Mouse (Mus musculus): ENCODE measurements around the gene Ugt1a9. TPM values are rescaled to one million over a fixed set of nuclear protein-coding genes. Genes with fewer than 3 reads are reported as not detected.

Ugt1a9 gene
- polyA plus RNA-seq, 1 experiment: not detected

DNA sequence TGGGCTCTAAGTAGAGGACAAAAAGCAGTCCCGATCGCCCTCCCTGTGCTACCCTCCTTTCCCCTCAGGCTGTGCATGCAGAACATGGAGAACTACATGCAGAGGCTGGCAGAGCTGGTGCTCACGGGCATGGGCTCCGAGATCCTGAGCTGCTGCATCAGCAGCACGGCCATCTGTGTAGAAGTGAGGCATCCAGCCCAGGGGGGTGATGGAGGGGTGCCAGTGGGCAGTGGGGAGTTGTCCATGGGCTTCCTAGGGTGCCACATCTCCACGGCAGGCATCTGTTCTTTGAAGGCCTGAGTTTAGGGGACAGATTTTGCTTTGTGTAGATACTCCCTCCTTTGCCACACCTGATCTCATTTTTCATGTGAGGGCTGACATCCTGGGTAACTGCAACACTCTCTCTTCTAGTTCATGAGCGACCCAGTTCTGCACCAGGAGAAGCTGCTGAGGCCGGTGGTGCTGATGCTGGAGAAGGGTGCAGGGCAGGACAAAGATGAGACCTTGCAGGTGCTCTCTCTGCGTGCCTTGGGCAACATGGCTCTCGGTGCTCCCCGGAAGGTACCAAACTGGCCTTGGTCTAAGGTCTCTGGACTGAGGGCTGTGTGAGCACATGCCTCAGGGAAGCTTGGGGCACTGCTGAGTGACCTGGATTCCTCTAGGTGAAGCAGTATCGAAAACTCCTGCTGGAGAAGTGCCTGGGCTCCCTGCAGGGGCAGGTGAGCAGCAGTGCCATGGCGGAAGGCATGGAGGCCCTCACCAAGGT lies 185.6 kb downstream of the Ugt1a9 start:
- TF ChIP-seq CTCF (IDR thresholded peaks at IDR 0.05; ENCODE audit: extremely low read depth, insufficient read depth, insufficient read length, insufficient replicate concordance): no peak
- TF ChIP-seq POLR2A (IDR thresholded peaks at IDR 0.05; ENCODE audit: low read depth, low read length): no peak
- WGBS: 82% methylated on average over 13 of the region's 13 CpGs
- no peak for DNase-seq (ENCODE audit: low read depth in 1 of 2, low spot score in 2 of 2)
- Histone ChIP-seq H3K27me3 (ENCODE audit: control insufficient read depth, insufficient read depth, low read length) (no peaks in the 10 kb centered on the region), H3K4me1 (ENCODE audit: control insufficient read depth, insufficient read depth, insufficient read length) (peaks cover 21% of the 10 kb centered on the region; the same call in 1 of the 2 replicates), H3K4me3 (ENCODE audit: extremely low read depth, insufficient read depth, insufficient read length) (no peak overlapping the region), H3K27ac (ENCODE audit: insufficient read depth, low read length) (no peak overlapping the region), H3K36me3 (ENCODE audit: control insufficient read depth, insufficient read depth, low read length) (no peaks in the 10 kb centered on the region)

DNA sequence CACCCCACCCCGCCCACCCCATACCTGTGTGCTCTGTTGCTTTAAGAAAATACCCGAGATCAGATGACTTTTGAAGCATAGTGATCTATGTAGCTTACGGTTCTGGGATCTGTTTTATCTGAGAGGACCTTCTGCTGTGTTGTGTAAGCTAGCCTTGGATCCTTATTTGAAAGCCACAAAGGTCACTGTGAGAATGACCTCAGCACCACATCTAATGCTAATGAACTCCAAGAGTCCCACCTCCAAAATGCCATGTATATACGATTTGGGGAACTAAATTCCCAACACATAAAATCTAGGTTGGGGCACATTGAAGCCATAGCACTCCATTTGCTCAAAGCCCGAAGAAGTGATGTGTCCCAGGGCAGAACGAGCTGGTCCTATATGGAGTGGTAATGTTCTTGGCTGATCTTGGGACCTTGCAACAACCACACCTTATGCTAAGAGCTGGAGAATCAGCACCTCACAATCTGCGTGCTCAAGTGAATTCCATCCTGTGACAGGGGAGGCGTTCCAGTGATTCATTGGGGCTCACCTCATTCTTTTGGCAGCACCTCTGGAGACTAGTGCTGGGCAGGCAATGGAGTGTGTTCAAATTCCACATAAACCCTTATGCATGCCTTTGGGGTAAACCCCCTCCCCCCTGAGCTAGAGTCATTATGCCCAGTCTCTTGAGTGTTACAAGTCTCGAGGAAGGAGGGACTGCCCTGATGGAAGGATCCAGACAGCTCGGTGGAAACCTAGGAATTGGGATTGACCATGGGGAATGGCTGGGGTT lies 186.5 kb downstream of the Ugt1a9 start:
- 81% methylated on average over 10 of the region's 10 CpGs for WGBS
- Histone ChIP-seq H3K27ac (ENCODE audit: insufficient read depth, low read length) (no peak overlapping the region), H3K4me1 (ENCODE audit: control insufficient read depth, insufficient read depth, insufficient read length) (peaks cover 21% of the 10 kb centered on the region; the same call in 1 of the 2 replicates), H3K36me3 (ENCODE audit: control insufficient read depth, insufficient read depth, low read length) (no peaks in the 10 kb centered on the region), H3K4me3 (ENCODE audit: extremely low read depth, insufficient read depth, insufficient read length) (no peak overlapping the region), H3K27me3 (ENCODE audit: control insufficient read depth, insufficient read depth, low read length) (no peaks in the 10 kb centered on the region)
- no peak for TF ChIP-seq POLR2A (IDR thresholded peaks at IDR 0.05; ENCODE audit: low read depth, low read length)
- TF ChIP-seq CTCF (IDR thresholded peaks at IDR 0.05; ENCODE audit: extremely low read depth, insufficient read depth, insufficient read length, insufficient replicate concordance): no peak
- DNase-seq (ENCODE audit: low read depth in 1 of 2, low spot score in 2 of 2): no peak

GRCm38 (mm10) chr1:88257681-88258080 lies 187.1 kb downstream of the Ugt1a9 start:
- Histone ChIP-seq H3K4me1 (ENCODE audit: control insufficient read depth, insufficient read depth, insufficient read length) (peaks cover 21% of the 10 kb centered on the region; the same call in 1 of the 2 replicates), H3K36me3 (ENCODE audit: control insufficient read depth, insufficient read depth, low read length) (peaks cover 3% of the 10 kb centered on the region; the same call in 1 of the 2 replicates), H3K27ac (ENCODE audit: insufficient read depth, low read length) (no peak overlapping the region), H3K27me3 (ENCODE audit: control insufficient read depth, insufficient read depth, low read length) (no peaks in the 10 kb centered on the region), H3K4me3 (ENCODE audit: extremely low read depth, insufficient read depth, insufficient read length) (no peak overlapping the region)
- 82% methylated on average over 6 of the region's 6 CpGs for WGBS
- no peak for DNase-seq (ENCODE audit: low read depth in 1 of 2, low spot score in 2 of 2)
- TF ChIP-seq CTCF (IDR thresholded peaks at IDR 0.05; ENCODE audit: extremely low read depth, insufficient read depth, insufficient read length, insufficient replicate concordance) (no peak), POLR2A (IDR thresholded peaks at IDR 0.05; ENCODE audit: low read depth, low read length) (no peak)

GRCm38 (mm10) chr1:88258361-88258760 lies 187.8 kb downstream of the Ugt1a9 start:
- 57% methylated on average over 6 of the region's 6 CpGs for WGBS
- DNase-seq (ENCODE audit: low read depth in 1 of 2, low spot score in 2 of 2): no peak
- Histone ChIP-seq H3K27ac (ENCODE audit: insufficient read depth, low read length) (no peak overlapping the region), H3K4me1 (ENCODE audit: control insufficient read depth, insufficient read depth, insufficient read length) (peaks cover 16% of the 10 kb centered on the region; the same call in 1 of the 2 replicates), H3K27me3 (ENCODE audit: control insufficient read depth, insufficient read depth, low read length) (no peaks in the 10 kb centered on the region), H3K4me3 (ENCODE audit: extremely low read depth, insufficient read depth, insufficient read length) (no peak overlapping the region), H3K36me3 (ENCODE audit: control insufficient read depth, insufficient read depth, low read length) (peaks cover 5% of the 10 kb centered on the region; the same call in 1 of the 2 replicates)
- TF ChIP-seq CTCF (IDR thresholded peaks at IDR 0.05; ENCODE audit: extremely low read depth, insufficient read depth, insufficient read length, insufficient replicate concordance) (no peak), POLR2A (IDR thresholded peaks at IDR 0.05; ENCODE audit: low read depth, low read length) (no peak)

- 47% methylated on average over 8 of the region's 8 CpGs for WGBS
- Histone ChIP-seq H3K4me3 (ENCODE audit: extremely low read depth, insufficient read depth, insufficient read length) (no peak overlapping the region), H3K36me3 (ENCODE audit: control insufficient read depth, insufficient read depth, low read length) (peaks cover 11% of the 10 kb centered on the region), H3K27ac (ENCODE audit: insufficient read depth, low read length) (no peak overlapping the region), H3K4me1 (ENCODE audit: control insufficient read depth, insufficient read depth, insufficient read length) (peaks cover 12% of the 10 kb centered on the region; the same call in 1 of the 2 replicates), H3K27me3 (ENCODE audit: control insufficient read depth, insufficient read depth, low read length) (no peaks in the 10 kb centered on the region)
- TF ChIP-seq POLR2A (IDR thresholded peaks at IDR 0.05; ENCODE audit: low read depth, low read length) (no peak), CTCF (IDR thresholded peaks at IDR 0.05; ENCODE audit: extremely low read depth, insufficient read depth, insufficient read length, insufficient replicate concordance) (no peak)
- no peak for DNase-seq (ENCODE audit: low read depth in 1 of 2, low spot score in 2 of 2)
These were observed 188.5 kb downstream of the Ugt1a9 start for GRCm38 (mm10) chr1:88258881-88259642.

DNA sequence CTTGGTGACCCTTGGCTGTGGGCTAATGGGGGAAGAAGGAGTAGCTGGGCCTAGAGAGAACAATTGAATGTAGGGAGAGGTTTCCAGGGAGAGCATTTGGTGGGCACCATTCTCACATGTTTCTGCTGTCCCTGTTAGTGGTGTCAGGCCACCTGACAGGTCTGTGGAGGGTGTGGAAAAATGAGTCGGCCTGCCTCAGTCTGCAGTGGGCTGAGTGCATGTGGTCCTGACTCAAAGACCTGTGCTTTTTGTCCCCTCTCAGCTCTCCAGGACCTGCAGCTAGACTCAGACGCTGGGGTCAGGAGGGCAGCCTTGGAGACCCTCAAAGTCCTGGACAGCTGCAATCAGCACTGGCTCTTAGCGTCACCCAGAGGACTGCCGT lies 189.0 kb downstream of the Ugt1a9 start:
- no peak overlapping the region for H3K27ac ChIP-seq (ENCODE audit: insufficient read depth, low read length)
- H3K4me3 ChIP-seq (ENCODE audit: extremely low read depth, insufficient read depth, insufficient read length): no peak overlapping the region
- H3K36me3 ChIP-seq (ENCODE audit: control insufficient read depth, insufficient read depth, low read length): peaks cover 16% of the 10 kb centered on the region
- peaks cover 12% of the 10 kb centered on the region; the same call in 1 of the 2 replicates for H3K4me1 ChIP-seq (ENCODE audit: control insufficient read depth, insufficient read depth, insufficient read length)
- DNase-seq (ENCODE audit: low read depth in 1 of 2, low spot score in 2 of 2): no peak
- WGBS: 83% methylated on average over 4 of the region's 4 CpGs
- TF ChIP-seq CTCF (IDR thresholded peaks at IDR 0.05; ENCODE audit: extremely low read depth, insufficient read depth, insufficient read length, insufficient replicate concordance) (no peak), POLR2A (IDR thresholded peaks at IDR 0.05; ENCODE audit: low read depth, low read length) (no peak)
- no peaks in the 10 kb centered on the region for H3K27me3 ChIP-seq (ENCODE audit: control insufficient read depth, insufficient read depth, low read length)
